Mouse (Mus musculus): ENCODE data around the gene Ddx58.

The Ddx58 gene

GRCm38 (mm10) chr4:40239409-40240271, at the start of gene Ddx58:
Gene Ddx58, minus strand, starts transcription at chr4:40239828.
- DNase-seq (ENCODE audit: low spot score in 2 of 2): peak; percentile 21 to 27

GRCm38 (mm10) chr4:40289046-40289445, 49.4 kb upstream of the Ddx58 start:
- DNase-seq (ENCODE audit: low spot score in 2 of 2): no peak

- DNase-seq (ENCODE audit: low spot score in 2 of 2): no peak
Measured at GRCm38 (mm10) chr4:40287415-40287814, 47.8 kb upstream of the Ddx58 start.

- DNase-seq (ENCODE audit: low spot score in 2 of 2): peak; percentile 56 to 58
Measured at GRCm38 (mm10) chr4:40285582-40285981, 46.0 kb upstream of the Ddx58 start.

DNA sequence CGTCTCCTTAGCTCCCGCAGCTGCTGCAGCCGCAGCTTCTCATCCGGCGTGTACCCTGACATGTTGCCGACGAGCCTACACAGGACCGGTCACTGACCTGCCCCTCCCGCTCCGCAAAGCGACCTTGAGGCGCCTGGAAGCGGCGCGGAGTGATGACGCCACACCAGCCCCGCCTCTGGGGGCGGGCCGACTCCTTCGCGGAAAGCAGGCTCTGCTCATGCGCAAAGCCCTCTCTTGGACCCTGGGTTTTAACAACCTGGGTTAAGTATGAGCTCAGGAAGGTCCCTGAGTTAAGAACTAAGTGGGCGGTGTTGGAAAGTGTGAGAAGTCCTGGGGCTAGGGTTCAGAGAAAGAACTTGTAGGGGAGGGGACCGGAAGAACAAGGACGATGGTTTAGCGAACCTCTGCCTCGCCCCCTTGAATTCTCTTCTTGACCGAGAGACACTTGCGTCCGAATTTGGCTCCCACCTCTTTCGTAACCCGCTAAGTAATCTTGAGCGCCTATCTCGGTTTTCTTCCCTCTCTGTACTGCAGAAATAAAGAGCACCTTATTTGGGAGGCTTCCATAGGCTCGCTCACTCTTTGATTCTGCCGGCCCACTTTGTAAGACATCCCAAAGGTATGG, 39.8 kb upstream of the Ddx58 start, which contains the start of gene Ndufb6:
Ndufb6 (minus strand) TSS at position 146 of the 625 bp plus-strand sequence.
- DNase-seq (ENCODE audit: low spot score in 2 of 2): peak; percentile 92 to 93

DNA sequence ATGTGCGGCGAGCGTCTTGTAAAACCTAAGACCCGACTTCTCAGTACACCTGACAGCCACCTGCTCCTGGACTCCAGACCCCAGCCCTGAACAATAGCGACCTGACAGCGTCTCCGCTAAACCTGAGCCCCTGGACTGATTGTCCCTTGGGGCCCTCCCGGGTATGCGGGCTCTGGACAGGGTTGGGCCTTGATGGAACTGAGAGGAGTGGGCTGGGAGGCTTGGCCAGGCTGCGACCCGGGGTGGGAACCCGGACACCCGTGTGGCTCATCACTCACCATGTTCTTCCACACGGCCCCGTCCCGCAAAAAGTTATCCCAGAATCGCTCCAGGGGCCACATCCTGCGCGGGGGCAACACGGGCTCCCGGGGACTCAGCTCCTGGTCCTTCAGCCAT, 39.2 kb upstream of the Ddx58 start:
- no peak for DNase-seq (ENCODE audit: low spot score in 2 of 2)

GRCm38 (mm10) chr4:40269430-40270032, 29.9 kb upstream of the Ddx58 start, which contains the start of the genes Smim27 and Topors:
Gene Smim27, plus strand, starts transcription at chr4:40269579.
Gene Topors, minus strand, starts transcription at chr4:40269850.
- DNase-seq (ENCODE audit: low spot score in 2 of 2): peak; percentile 95 to 97

DNA sequence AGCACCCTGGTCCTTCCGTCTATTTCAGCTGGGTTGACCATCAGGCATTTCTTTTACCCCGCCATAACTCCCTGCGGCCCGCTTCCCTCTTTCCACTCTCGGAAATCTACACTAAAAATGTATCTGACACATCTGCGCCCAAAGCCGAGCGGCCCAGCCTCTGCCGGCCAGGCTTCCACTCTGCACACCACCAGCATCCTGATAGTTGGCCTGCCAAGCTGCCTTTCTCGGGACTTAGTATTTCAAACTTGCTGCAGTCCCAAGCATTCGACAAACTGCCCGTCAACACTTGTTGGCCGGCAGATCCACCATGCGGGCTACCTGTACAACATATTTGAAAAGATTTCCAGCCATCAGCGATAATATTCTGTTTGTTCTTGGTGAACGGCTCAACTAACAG, 29.2 kb upstream of the Ddx58 start:
- no peak for DNase-seq (ENCODE audit: low spot score in 2 of 2)

DNA sequence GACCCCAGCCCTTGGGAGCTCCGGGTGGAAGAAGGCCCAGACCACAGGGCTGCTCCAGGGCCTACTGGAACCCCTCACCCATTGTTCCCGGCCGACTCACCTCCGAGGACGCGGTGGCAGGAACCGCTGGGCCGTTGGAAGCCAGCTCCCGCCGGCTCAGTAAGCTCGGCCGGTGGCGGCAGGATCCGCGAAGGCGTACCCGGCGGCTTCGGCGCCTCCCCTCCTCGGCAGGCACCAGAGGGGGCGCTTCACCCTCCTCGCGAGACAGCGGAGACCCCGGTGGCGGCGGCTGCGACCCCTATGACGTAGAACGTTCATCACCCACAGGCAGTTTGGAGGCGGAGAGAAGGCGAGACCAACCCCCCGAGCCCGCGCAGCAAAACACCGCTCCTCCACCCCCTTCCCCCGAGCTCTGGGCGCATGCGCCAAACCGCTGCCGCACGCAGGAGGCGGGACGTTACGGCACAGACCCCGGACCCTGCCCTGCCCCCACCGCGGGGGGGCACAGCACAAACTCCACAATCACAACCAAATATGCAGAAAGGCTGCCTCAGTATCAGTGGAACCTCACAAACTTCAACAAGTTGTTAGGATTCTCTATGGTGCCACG, 28.7 kb upstream of the Ddx58 start:
- DNase-seq (ENCODE audit: low spot score in 2 of 2): peak; percentile 88 to 90

DNA sequence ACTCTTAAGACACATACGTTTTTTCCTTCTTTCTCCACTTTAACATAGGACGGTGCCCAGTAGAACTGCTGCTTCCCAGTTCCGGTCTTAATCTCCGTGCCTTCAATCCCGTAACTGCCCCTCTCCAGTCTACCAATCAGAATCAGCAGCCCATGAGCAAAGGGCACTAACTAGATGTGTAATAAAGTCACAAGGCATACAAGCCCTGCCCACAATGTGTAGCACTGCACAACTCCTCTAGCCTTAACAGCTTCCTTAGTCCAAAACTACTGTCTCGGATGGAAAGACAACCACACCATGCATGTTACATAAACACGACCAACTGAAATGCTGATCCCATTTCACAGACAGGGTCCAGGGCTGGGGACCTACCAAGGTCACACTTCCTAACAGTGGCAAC, 28.1 kb upstream of the Ddx58 start:
- DNase-seq (ENCODE audit: low spot score in 2 of 2): no peak

GRCm38 (mm10) chr4:40264321-40264720, 24.7 kb upstream of the Ddx58 start:
- DNase-seq (ENCODE audit: low spot score in 2 of 2): no peak

GRCm38 (mm10) chr4:40254385-40255103, 14.9 kb upstream of the Ddx58 start:
- DNase-seq (ENCODE audit: low spot score in 2 of 2): no peak

DNA sequence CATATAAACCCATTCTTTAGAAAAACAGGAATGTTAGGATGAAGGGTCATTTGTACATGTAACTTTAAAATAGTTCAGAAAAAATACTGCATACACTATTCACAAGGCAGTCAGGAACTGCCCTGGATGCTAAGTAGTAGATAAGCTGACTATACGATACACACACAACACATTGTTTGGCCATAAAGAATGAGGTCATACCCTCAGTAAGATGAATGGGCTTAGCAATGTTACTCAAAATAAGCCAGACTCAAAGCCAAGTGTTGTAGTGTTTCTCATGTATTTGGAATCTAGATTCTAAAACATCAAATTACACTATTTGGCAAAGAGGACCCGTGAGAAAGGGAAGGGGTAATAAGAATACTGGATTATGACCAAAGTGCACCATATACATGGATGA, 14.1 kb upstream of the Ddx58 start:
- DNase-seq (ENCODE audit: low spot score in 2 of 2): no peak

- no peak for DNase-seq (ENCODE audit: low spot score in 2 of 2)
Measured at GRCm38 (mm10) chr4:40250984-40251383, 11.4 kb upstream of the Ddx58 start.

DNA sequence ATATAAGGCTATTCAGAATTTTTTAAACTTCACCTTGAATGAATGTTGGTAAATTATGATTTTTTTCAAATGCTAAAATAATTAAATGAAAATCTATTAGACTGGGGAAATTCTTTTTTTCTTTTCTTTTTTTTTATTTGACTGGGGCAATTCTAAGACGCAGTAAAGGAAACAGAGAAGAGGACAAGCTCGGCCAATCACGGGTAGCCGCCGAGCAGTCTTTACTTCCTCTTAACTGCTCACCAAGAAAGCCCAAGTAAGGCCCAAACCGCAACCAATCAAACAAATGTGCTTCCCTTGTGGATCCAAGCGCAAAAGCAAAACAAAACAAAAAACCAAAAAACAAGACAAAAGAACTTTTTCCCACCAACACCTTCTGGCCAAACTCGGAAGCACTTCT, 4.4 kb upstream of the Ddx58 start:
- DNase-seq (ENCODE audit: low spot score in 2 of 2): no peak

DNA sequence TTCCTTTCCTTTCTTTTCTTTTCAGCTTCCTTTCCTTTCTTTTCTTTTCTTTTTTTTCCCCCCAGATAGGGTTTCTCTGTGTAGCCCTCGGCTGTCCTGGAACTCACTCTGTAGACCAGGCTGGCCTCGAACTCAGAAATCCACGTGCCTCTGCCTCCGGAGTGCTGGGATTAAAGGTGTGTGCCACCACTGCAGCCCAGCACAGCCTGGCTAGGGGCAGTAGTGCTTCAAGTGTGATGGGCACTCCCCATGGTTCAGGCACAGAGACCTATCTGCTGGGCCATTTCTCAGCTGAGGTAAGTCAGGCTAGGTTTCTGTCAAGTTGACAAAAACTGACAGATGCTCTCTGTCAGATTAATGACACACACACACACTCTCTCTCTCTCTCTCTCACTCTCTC, 3.4 kb upstream of the Ddx58 start:
- DNase-seq (ENCODE audit: low spot score in 2 of 2): no peak

DNA sequence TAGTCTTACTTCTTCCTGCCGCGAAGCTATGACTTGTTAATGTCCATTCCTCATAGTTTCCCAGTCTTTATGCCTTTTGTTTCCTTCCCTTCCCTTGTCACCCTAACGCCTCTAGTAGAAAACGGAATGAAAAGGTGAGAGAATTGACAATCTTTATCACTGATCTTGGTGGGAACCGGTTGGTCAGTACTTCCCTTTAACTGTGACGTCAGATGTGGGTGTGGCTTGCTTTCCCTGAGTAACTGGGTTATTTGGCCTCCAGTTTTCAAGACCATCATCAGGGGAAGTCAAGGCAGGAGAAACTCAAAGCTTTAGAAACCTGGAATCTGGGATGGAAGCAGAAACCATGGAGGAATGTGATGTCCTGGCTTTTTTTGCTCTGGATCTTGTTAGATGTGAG, 2.3 kb upstream of the Ddx58 start:
- no peak for DNase-seq (ENCODE audit: low spot score in 2 of 2)

DNA sequence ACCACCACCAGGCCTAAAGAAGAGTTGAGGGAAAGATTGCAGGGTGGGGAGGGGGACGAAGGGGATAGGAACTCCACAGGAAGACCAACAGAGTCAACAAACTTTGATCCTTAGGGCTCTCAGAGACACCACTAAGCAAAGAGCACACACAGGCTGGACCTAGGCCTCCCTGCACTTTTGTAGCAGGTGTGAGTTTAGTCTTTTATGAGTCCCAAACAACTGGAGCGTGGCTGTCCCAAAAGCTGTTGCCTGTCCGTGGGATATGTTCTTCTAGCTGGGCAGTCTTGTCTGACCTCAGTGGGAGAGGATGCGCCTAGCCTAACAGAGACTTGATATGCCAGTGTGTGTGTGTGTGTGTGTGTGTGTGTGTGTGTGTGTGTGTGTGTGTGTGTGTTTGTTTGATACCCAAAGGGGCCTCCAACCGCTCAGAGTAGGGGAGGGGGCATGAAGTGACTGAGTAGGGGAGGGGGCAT, 680 bp upstream of the Ddx58 start:
- no peak for DNase-seq (ENCODE audit: low spot score in 2 of 2)

GRCm38 (mm10) chr4:40238483-40239408, 882 bp downstream of the Ddx58 start:
- DNase-seq (ENCODE audit: low spot score in 2 of 2): peak; percentile 26 to 49

GRCm38 (mm10) chr4:40236829-40237228, 2.8 kb downstream of the Ddx58 start:
- DNase-seq (ENCODE audit: low spot score in 2 of 2): no peak

Data from urinary bladder, postnatal 36 days (tissue).